Mouse (Mus musculus) WW6 (cell line): ENCODE data around the gene Cited4.
A peak's percentile ranks its signal among the peaks of the same experiment; 100 is the strongest.

Experiments used
- DNase-seq: peaks from one replicate; pipeline ENCODE4 v3.0.0-alpha.2; 2013; ENCODE audit warnings: low read depth, low spot score

The Cited4 gene

DNA sequence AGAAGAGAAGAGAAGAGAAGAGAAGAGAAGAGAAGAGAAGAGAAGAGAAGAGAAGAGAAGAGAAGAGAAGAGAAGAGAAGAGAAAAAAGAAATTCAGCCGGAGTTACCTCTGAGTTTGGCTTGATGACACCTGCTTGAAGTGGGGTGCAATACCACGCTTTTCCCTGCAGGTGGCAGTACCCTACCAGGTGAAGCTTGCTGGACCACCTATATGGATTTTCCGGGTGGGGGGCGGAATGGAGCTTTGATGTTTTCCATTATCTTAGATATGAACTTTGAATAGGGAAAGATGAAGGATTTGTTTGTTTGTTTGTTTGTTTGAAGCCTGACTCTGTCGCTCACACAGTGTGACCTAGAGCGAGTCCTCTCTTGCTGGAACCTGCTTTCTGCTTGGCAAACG, 14.6 kb downstream of the Cited4 start:
- no peak for DNase-seq

DNA sequence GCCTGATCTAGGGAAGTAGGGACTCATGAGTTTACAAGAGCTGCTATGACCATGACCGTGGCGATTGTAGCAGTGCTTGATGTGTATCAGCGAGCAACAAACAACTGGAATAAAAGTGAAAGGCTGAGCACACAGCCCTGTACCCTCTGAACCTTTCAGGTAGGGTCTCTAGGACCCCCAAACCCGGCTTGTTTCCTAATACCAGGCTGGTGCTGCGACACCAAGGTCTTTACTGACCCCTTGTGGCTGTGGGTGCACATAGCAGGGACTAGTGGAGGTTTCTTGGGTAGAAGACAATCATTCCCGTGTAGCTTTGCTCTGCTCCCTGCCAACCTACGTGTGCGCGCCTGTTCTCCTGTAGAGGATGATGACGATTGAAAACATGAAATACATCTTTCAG, 15.8 kb downstream of the Cited4 start:
- DNase-seq: peak; percentile 61

- no peak for DNase-seq
Observed at GRCm38 (mm10) chr4:120683278-120683997, 17.1 kb downstream of the Cited4 start.

DNA sequence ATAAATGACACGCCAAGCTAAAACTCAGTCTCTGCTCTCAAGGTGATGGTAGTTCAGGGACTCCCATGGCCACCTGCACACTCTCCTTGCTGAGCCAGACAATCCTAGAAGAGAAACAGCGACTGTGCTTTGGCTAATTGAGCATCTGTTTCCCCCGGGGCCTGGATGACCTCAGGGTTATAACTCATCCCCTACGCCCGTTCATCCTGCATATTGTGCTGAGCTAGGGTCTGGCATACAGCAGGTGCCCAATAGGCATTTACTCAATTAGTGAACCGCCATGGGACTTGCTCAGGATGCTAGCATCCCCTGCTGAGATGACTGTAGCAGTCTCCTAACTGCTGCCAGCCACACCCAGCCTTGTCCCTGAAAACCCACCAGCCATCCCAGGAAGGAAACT, 20.9 kb downstream of the Cited4 start:
- no peak for DNase-seq

DNA sequence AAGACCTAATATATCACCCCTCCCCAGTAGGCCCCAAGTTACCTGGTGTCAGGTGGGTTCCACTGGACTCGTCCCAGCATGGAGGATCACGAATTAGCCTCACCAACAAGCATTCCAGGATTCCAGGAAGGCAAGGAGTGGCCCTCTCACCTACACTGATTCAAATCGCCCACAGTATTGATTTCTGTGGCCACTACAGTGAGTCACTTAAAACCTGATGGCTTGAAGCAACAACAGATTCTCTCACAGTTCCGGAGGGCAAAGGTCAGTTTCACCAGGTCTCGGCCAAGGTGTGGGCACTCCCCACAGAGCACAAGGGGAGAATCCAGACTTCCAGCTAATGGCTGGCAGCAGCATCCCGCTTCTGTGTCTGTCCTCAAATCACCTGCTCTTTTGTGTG, 22.9 kb downstream of the Cited4 start:
- DNase-seq: no peak

- peak; percentile 42 for DNase-seq
Observed at GRCm38 (mm10) chr4:120692717-120693116, 26.3 kb downstream of the Cited4 start.

DNA sequence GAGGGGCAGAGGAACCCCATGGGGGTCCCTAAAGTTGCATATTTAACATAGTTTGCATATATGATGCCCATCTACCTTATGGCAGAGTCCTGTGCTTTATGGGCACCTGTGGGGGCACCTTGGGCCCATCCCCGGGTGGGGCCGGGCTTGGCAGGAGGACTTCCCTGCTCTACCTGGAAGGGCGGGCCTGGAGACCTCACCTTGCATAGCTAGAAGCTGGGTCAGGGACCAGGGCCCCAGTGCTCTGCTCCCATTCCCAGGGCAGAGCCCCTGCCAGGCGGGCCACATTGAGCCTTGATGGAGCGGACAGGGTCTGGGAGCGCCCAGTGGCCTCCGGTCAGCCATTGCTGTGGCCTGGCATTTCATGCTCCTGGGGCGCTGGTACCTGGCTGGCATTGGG, 31.0 kb downstream of the Cited4 start:
- no peak for DNase-seq

- DNase-seq: no peak
Observed at GRCm38 (mm10) chr4:120697799-120698484, 31.6 kb downstream of the Cited4 start.

DNA sequence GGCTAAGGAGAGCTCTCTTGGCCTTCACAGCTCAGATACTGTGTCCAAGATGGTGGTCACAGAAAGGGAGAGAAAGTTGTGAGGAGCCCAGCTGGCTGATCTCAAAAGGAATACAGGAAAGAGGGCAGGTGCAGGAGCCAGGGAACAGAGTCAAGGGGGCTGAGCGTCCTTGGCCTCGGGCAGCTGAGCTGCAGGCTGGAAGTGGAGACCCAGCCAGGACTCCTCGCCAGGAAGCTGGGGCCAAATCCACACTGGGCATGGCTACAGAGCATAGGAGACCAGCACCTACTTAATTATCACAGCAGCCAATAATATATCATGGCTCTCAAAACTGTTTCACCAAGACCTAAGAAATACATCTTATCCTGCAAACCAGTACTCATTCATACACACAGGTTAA, 34.8 kb downstream of the Cited4 start:
- no peak for DNase-seq

- DNase-seq: no peak
Observed at GRCm38 (mm10) chr4:120702056-120702455, 35.7 kb downstream of the Cited4 start.

GRCm38 (mm10) chr4:120702511-120702910, 36.1 kb downstream of the Cited4 start:
- DNase-seq: no peak

DNA sequence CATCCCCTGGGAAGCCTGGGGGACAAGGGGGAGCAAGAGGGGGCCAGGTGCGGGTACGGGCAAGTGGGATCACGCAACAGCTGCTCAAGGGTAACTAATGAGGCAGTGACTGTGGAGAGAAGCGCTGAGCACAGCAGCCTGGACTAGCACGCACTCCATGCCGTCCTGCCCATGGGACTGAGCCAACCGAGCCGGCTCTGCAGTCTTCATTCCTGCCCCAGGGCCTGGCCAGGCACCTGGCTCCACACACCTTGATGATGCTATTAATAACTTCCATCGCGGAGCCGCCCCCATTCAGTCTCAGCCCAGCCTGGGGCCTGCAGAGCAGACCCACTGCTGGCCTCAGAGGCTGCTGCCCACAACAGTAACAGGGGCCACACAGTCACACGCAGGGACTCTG, 45.9 kb downstream of the Cited4 start:
- DNase-seq: no peak

DNA sequence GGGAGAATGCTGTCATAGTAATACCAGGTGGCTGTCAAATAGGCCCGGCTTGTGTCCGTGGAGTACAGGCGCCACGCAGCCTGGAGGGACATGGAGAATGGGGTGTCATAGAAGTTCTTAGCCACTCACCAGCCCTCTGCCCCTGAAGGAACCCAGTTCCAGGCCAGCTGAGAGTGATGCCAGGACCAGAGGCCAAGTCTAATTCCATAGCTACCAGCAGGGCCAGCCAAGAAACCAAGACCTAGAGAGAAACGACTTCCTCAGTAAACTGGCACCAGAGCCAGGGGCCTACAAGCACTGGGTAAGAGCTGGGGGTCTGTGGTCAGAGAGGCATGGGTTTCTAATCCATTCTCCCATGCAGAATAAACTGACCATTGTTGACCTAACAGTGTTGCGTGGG, 46.6 kb downstream of the Cited4 start:
- no peak for DNase-seq

GRCm38 (mm10) chr4:120713856-120714497, 47.6 kb downstream of the Cited4 start:
- no peak for DNase-seq

GRCm38 (mm10) chr4:120716141-120716571, 49.8 kb downstream of the Cited4 start:
- DNase-seq: peak; percentile 62

DNA sequence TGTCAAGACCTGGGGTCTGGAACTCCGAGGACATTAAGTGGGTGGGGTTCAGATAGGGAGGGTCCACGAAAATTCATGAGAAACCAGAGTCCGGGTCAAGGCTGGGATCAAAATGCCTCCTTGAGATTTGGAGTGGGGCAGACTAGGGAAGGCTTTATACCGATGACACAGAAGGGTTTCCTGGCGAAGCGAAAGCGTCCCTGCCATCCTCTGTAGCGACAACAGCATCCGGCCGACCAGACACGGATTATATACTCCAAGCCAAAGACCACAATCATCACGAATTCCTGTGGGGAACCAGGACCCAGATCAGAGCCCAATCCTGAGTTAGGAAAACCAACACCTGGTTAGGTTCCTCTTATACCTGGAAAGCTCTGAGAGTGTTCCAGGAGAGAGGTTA, 50.4 kb downstream of the Cited4 start:
- DNase-seq: no peak
